Mouse (Mus musculus) hindbrain, postnatal 0 days (tissue): Measurements from ENCODE around the gene Esyt1. TPM values are rescaled to one million over a fixed set of nuclear protein-coding genes. Genes with fewer than 3 reads are reported as not detected.

Source experiments
- ATAC-seq: fragments of 200-750 bp; cut with Nextera tagmentation; 2 replicates; pipeline ENCODE4 v1.8.0; 2017; ENCODE audit warnings: mild to moderate bottlenecking, moderate TSS enrichment, moderate library complexity
- DNase-seq: peaks from one replicate; pipeline ENCODE4 v3.0.0-alpha.2; 2015; ENCODE audit warnings: low spot score
- H3K27ac ChIP-seq: fragments of 300-500 bp; sonication (generic); 2 replicates; pipeline ENCODE4 v1.5.1; 2014; ENCODE audit warnings: mild to moderate bottlenecking
- H3K27me3 ChIP-seq: fragments of 300-500 bp; sonication (generic); 2 replicates; pipeline ENCODE4 v1.6.1; 2014; ENCODE audit warnings: low read length, mixed read lengths; ENCODE audit not compliant: insufficient read depth
- H3K36me3 ChIP-seq: fragments of 300-500 bp; sonication (generic); 2 replicates; pipeline ENCODE4 v1.6.1; 2014; ENCODE audit warnings: low read length, mixed read lengths; ENCODE audit not compliant: insufficient read depth
- H3K4me1 ChIP-seq: fragments of 300-500 bp; sonication (generic); 2 replicates; pipeline ENCODE4 v1.6.1; 2014; ENCODE audit warnings: antibody characterized with exemption, low read length, mixed read lengths; ENCODE audit not compliant: insufficient read depth
- H3K4me2 ChIP-seq: fragments of 300-500 bp; sonication (generic); 2 replicates; pipeline ENCODE4 v1.6.1; 2014; ENCODE audit warnings: low read depth, mild to moderate bottlenecking, low read length, moderate library complexity, mixed read lengths
- H3K4me3 ChIP-seq: fragments of 300-500 bp; sonication (generic); 2 replicates; pipeline ENCODE4 v1.5.1; 2014; ENCODE audit warnings: low read length
- H3K9ac ChIP-seq: fragments of 300-500 bp; sonication (generic); replicated peaks from 2 replicates; pipeline ENCODE4 v1.6.1; 2014; ENCODE audit warnings: mild to moderate bottlenecking, low read length, moderate library complexity, mixed read lengths
- H3K9me3 ChIP-seq: fragments of 300-500 bp; sonication (generic); 2 replicates; pipeline ENCODE4 v1.6.1; 2016; ENCODE audit warnings: low read length, mixed read lengths
- CTCF ChIP-seq: IDR thresholded peaks from 2 replicates; pipeline ENCODE4 v1.5.1; 2016; ENCODE audit warnings: antibody characterized with exemption, control low read depth, low read depth
- WGBS: fragments of 180-500 bp; shearing (Covaris S2); extraction: QIAGEN DNeasy Blood & Tissue Kit; methylation state at CpG from one replicate; pipeline ENCODE4 v1.1.7; 2014; 5-methylcytosine and 5-hydroxymethylcytosine counted together
- polyA plus RNA-seq: library from polyadenylated mRNA; unstranded; fragments of >200 nt; fragmentation: Nextera tagmentation; extraction: Ambion mirVana; gene quantifications from 2 replicates; pipeline ENCODE4 v1.2.1, GENCODE M21; 2015
- total RNA-seq: library from RNA; depleted of rRNA; stranded (reverse); fragments of >200 nt; gene quantifications from 2 replicates; pipeline ENCODE4 v1.2.3, GENCODE M21; 2014

Gene Esyt1
- total and polyA plus RNA-seq, 2 experiments from 2014 or later, result 13.3 to 22.9 TPM

DNA sequence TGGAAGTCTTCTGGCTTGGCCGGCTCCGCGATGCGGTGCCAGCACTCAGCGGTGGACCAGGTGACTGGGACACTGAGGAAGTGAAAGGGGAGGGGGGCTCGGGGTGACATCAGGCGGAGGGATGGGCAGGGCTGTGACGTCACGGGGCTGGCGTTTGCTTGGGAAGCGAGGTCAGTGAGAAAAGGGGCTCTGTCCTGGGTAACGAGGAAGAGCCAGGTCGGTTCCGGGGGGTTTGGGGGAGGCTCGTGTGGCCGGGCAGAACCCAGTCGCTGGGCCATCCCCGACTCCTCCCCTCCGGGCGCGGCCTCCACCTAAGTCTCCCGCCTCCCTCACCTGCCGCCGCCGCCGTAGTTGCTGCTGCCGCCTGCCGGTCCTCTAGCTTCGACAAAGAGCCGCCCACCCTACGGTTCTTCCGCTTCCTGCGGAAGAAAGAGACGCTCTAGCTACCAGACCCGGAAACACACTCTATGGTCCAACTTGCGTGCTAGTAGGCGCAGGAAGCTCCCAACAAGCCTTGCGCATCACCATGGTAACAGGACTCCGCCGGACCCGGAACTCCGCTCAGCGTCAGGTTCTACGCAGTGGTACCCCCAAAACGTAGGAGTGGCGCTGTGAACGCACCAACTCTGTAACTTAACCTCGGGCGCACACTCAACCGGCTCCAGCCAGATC lies 21.8 kb upstream of the Esyt1 start, which contains the start of gene Zc3h10:
Gene Zc3h10 (minus strand): TSS at position 414 of the 672 bp plus-strand sequence.
- Histone ChIP-seq H3K9ac (peak within 1 kb of the TSS; percentile 87), H3K4me3 (peak within 1 kb of the TSS; percentile 73), H3K36me3 (peaks cover 28% of the 10 kb centered on the region), H3K9me3 (no peaks in the 10 kb centered on the region), H3K27ac (peak within 1 kb of the TSS; percentile 97), H3K27me3 (no peaks in the 10 kb centered on the region), H3K4me2 (peak within 1 kb of the TSS; percentile 79), H3K4me1 (0 out of 2 replicates have a peak, but pooled peaks cover 5% of the 10 kb centered on the region)
- DNase-seq (peak; percentile 99), ATAC-seq (peak; percentile 93)
- 1% methylated on average over 46 of the region's 50 CpGs for WGBS
- TF ChIP-seq CTCF, result peak; percentile 70

- WGBS, result 22% methylated on average over 7 of the region's 7 CpGs
- H3K4me2 ChIP-seq, result peak overlapping the region; percentile 79
- TF ChIP-seq CTCF, result no peak
- no peak for DNase-seq
- no peaks in the 10 kb centered on the region for H3K9me3 ChIP-seq
- H3K4me1 ChIP-seq, result 0 out of 2 replicates have a peak, but pooled peaks cover 5% of the 10 kb centered on the region
- peaks cover 28% of the 10 kb centered on the region for H3K36me3 ChIP-seq
- H3K4me3 ChIP-seq, result peak overlapping the region; percentile 73
- ATAC-seq, result no peak
- H3K9ac ChIP-seq, result peak overlapping the region; percentile 71
- peak overlapping the region; percentile 97 for H3K27ac ChIP-seq
- H3K27me3 ChIP-seq, result no peaks in the 10 kb centered on the region
Observed at GRCm38 (mm10) chr10:128546787-128547186, 21.1 kb upstream of the Esyt1 start.

DNA sequence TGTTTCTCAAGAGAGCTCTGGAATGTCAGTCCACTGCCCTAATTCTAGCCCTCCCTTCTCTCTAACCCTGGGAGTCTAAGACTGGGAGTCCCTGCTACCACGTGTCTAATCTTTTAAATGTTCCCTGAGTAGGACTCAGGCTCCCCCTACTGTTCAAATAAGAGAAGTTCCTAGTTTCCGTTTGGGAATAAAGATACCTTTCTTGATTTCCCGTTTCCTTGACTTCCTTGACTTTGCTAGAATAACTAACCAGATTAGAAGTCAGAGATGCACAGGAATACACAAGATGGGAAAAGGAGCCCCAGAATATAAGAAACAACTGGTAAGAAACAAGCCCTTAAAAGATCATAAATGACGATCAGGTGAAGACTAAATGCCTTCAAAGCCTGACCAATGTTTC lies 20.7 kb upstream of the Esyt1 start:
- TF ChIP-seq CTCF, result peak; percentile 81
- Histone ChIP-seq H3K27ac (no peak overlapping the region; the same call in 1 of the 2 replicates), H3K4me3 (peak overlapping the region; percentile 73), H3K4me1 (0 out of 2 replicates have a peak, but pooled peaks cover 5% of the 10 kb centered on the region), H3K4me2 (peak overlapping the region; percentile 79), H3K27me3 (no peaks in the 10 kb centered on the region), H3K36me3 (peaks cover 28% of the 10 kb centered on the region), H3K9me3 (no peaks in the 10 kb centered on the region), H3K9ac (peak overlapping the region; percentile 71; the same call in 1 of the 2 replicates)
- 13% methylated on average over 4 of the region's 4 CpGs for WGBS
- DNase-seq (peak; percentile 80), ATAC-seq (no peak)

DNA sequence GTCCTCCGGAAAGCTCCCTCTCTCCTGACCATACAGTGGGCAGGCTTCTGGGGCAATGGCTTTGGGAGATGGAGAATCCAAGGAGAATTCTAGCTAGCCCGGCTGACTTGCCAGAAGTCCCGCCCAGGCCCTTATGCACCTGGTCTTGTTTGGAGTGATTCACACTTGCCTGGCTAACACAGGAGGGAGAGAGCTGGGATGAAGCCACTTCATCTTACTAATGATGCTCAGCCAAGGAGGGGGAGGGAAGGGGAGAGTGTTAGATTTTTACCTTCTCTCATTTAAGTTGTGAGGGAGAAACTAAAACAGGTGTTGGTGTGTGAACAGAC lies 19.9 kb upstream of the Esyt1 start:
- Histone ChIP-seq H3K27me3 (no peaks in the 10 kb centered on the region), H3K4me3 (no peak overlapping the region), H3K9ac (0 out of 2 replicates have a peak overlapping the region, but pooled peaks have one; percentile 9), H3K36me3 (peaks cover 31% of the 10 kb centered on the region), H3K9me3 (no peaks in the 10 kb centered on the region), H3K27ac (no peak overlapping the region), H3K4me2 (no peak overlapping the region), H3K4me1 (0 out of 2 replicates have a peak, but pooled peaks cover 5% of the 10 kb centered on the region)
- DNase-seq (no peak), ATAC-seq (no peak)
- 92% methylated on average over 3 of the region's 3 CpGs for WGBS
- TF ChIP-seq CTCF, result no peak

DNA sequence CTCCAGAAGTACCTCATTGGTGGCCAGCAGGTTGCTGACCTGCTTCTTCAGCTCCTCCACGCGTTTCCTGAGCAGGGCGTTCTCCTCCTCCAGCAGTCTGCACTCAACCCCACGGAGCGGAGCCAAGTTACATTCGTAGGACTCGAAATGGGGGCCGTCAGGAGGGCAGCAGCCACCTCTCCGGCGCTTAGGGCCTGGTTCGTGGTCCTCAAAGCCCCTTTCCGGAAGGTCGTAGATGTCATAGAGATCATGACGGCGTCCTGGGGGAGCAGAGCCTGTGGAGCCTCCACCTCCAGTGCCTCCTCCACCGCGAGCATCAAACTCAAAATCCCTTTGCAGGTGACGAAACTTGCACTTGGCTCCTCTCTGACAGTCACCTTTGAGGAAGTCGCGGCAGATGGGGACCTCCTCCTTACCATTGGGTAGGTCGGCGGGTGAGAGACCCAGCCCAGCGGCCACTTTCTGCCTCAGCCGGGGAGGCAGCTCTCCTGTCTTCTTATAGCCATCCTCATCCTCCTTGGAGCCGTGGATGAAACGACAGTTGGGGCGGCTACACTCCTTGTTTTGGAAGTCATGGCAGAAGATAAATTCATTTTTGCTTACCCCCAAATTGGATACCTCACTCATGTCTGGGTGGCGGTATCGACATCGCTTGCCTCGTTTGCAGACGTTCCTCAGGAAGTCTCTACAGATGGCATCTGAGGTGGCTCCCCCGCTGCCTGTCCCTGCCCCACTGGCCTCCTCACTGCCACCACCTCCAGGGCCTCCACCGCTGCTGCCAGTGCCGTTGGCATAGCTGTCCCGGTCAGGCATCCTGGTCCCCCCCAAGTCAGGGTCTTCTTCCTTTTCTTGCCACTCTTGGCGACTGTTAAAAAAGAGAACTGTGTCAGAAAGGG lies 19.3 kb upstream of the Esyt1 start:
- WGBS, result 93% methylated on average over 37 of the region's 37 CpGs
- no peak for TF ChIP-seq CTCF

GRCm38 (mm10) chr10:128544151-128544657 lies 18.5 kb upstream of the Esyt1 start:
- no peak overlapping the region for H3K4me2 ChIP-seq
- ATAC-seq (no peak), DNase-seq (no peak)
- H3K9me3 ChIP-seq, result no peaks in the 10 kb centered on the region
- H3K9ac ChIP-seq, result no peak overlapping the region
- H3K36me3 ChIP-seq, result peaks cover 31% of the 10 kb centered on the region
- H3K4me1 ChIP-seq, result 0 out of 2 replicates have a peak, but pooled peaks cover 5% of the 10 kb centered on the region
- H3K4me3 ChIP-seq, result no peak overlapping the region
- H3K27ac ChIP-seq, result no peak overlapping the region
- no peak for TF ChIP-seq CTCF
- 96% methylated on average over 15 of the region's 15 CpGs for WGBS
- H3K27me3 ChIP-seq, result no peaks in the 10 kb centered on the region

More for the DNA sequence above, 19.3 kb upstream of the Esyt1 start:
- Histone ChIP-seq H3K36me3 (peaks cover 31% of the 10 kb centered on the region), H3K4me2 (no peak overlapping the region), H3K27ac (no peak overlapping the region), H3K27me3 (no peaks in the 10 kb centered on the region), H3K4me1 (0 out of 2 replicates have a peak, but pooled peaks cover 5% of the 10 kb centered on the region), H3K9me3 (no peaks in the 10 kb centered on the region), H3K4me3 (no peak overlapping the region), H3K9ac (no peak overlapping the region)
- no peak for DNase-seq
- no peak for ATAC-seq
